Mouse (Mus musculus) neutrophil, adult 5-6 weeks (primary cell): ENCODE results near the gene Speer4d. TPM values are rescaled to one million over a fixed set of nuclear protein-coding genes. Genes with fewer than 3 reads are reported as not detected.
"Not testable (repeated sequence)": the region's sequence is repeated elsewhere in the genome, so short reads cannot be mapped to it uniquely, and the experiment has no call there.

Experiments
- ATAC-seq: fragments of 151-379, 151-347 bp; 2 replicates; pipeline ENCODE4 v1.8.0; 2017; ENCODE audit warnings: mild to moderate bottlenecking, moderate TSS enrichment; ENCODE audit not compliant: insufficient number of reproducible peaks, poor library complexity, low FRiP score, severe bottlenecking; ENCODE audit errors: extremely low read depth
- total RNA-seq: library from RNA; stranded (forward); fragments of 200-1000 nt; gene quantifications from 2 replicates; pipeline ENCODE4 v1.2.3, GENCODE M21; 2017

The Speer4d gene
- total RNA-seq: not detected in 2 replicates

GRCm38 (mm10) chr5:15618764-15619163, at the start of gene Speer4d:
Gene Speer4d (plus strand): TSS chr5:15619064.
- not testable (repeated sequence) for ATAC-seq

- ATAC-seq: not testable (repeated sequence)
Observed at GRCm38 (mm10) chr5:15573735-15574134, 45.1 kb upstream of the Speer4d start.

GRCm38 (mm10) chr5:15577033-15577432, 41.8 kb upstream of the Speer4d start, which contains the start of gene Gm21083:
Gene Gm21083 (plus strand): TSS chr5:15577333.
- ATAC-seq: not testable (repeated sequence)

- ATAC-seq: not testable (repeated sequence)
Observed at GRCm38 (mm10) chr5:15586351-15586750, 32.5 kb upstream of the Speer4d start.

- not testable (repeated sequence) for ATAC-seq
Observed at GRCm38 (mm10) chr5:15588291-15588690, 30.6 kb upstream of the Speer4d start.

- ATAC-seq: not testable (repeated sequence)
Observed at GRCm38 (mm10) chr5:15590635-15591034, 28.2 kb upstream of the Speer4d start.

- ATAC-seq: not testable (repeated sequence)
Observed at GRCm38 (mm10) chr5:15591577-15591976, 27.3 kb upstream of the Speer4d start.

- not testable (repeated sequence) for ATAC-seq
Observed at GRCm38 (mm10) chr5:15598831-15599230, 20.0 kb upstream of the Speer4d start.

GRCm38 (mm10) chr5:15600342-15600741, 18.5 kb upstream of the Speer4d start:
- not testable (repeated sequence) for ATAC-seq

GRCm38 (mm10) chr5:15601481-15601880, 17.4 kb upstream of the Speer4d start:
- ATAC-seq: not testable (repeated sequence)

GRCm38 (mm10) chr5:15601960-15602359, 16.9 kb upstream of the Speer4d start:
- not testable (repeated sequence) for ATAC-seq

GRCm38 (mm10) chr5:15602424-15602947, 16.4 kb upstream of the Speer4d start:
- ATAC-seq: not testable (repeated sequence)

- not testable (repeated sequence) for ATAC-seq
Observed at GRCm38 (mm10) chr5:15603008-15603407, 15.9 kb upstream of the Speer4d start.

GRCm38 (mm10) chr5:15603585-15603984, 15.3 kb upstream of the Speer4d start:
- ATAC-seq: not testable (repeated sequence)

GRCm38 (mm10) chr5:15606677-15607076, 12.2 kb upstream of the Speer4d start:
- ATAC-seq: not testable (repeated sequence)

- ATAC-seq: not testable (repeated sequence)
Observed at GRCm38 (mm10) chr5:15610695-15611094, 8.2 kb upstream of the Speer4d start.

- not testable (repeated sequence) for ATAC-seq
Observed at GRCm38 (mm10) chr5:15616195-15616594, 2.7 kb upstream of the Speer4d start.

- ATAC-seq: not testable (repeated sequence)
Observed at GRCm38 (mm10) chr5:15628136-15628535, 9.3 kb downstream of the Speer4d start.

- not testable (repeated sequence) for ATAC-seq
Observed at GRCm38 (mm10) chr5:15630068-15630467, 11.2 kb downstream of the Speer4d start.

- ATAC-seq: not testable (repeated sequence)
Observed at GRCm38 (mm10) chr5:15637637-15638036, 18.8 kb downstream of the Speer4d start.

GRCm38 (mm10) chr5:15645707-15646106, 26.8 kb downstream of the Speer4d start:
- not testable (repeated sequence) for ATAC-seq
